Mouse (Mus musculus) cerebellum, adult 8-10 months (tissue): Measurements from ENCODE around the gene Etv6.

Experiments used
- DNase-seq: peaks from one replicate; pipeline ENCODE4 v3.0.0; 2022

Etv6 gene

GRCm38 (mm10) chr6:134115219-134115968 is 79.9 kb downstream of the Etv6 start:
- no peak for DNase-seq

- no peak for DNase-seq
Measured at GRCm38 (mm10) chr6:134117380-134117938, 82.0 kb downstream of the Etv6 start.

GRCm38 (mm10) chr6:134118506-134118905 is 83.0 kb downstream of the Etv6 start:
- no peak for DNase-seq

- no peak for DNase-seq
Measured at GRCm38 (mm10) chr6:134119136-134119535, 83.6 kb downstream of the Etv6 start.

- DNase-seq = no peak
Measured at GRCm38 (mm10) chr6:134120227-134120626, 84.7 kb downstream of the Etv6 start.

GRCm38 (mm10) chr6:134120712-134121111 is 85.2 kb downstream of the Etv6 start:
- DNase-seq = no peak

- DNase-seq = no peak
Measured at GRCm38 (mm10) chr6:134122945-134123344, 87.4 kb downstream of the Etv6 start.

GRCm38 (mm10) chr6:134123474-134123873 is 88.0 kb downstream of the Etv6 start:
- DNase-seq = no peak

GRCm38 (mm10) chr6:134124256-134124655 is 88.8 kb downstream of the Etv6 start:
- no peak for DNase-seq

GRCm38 (mm10) chr6:134127996-134128395 is 92.5 kb downstream of the Etv6 start:
- no peak for DNase-seq

GRCm38 (mm10) chr6:134128594-134128993 is 93.1 kb downstream of the Etv6 start:
- DNase-seq = no peak

GRCm38 (mm10) chr6:134129848-134130247 is 94.3 kb downstream of the Etv6 start:
- DNase-seq = no peak

GRCm38 (mm10) chr6:134130816-134131215 is 95.3 kb downstream of the Etv6 start:
- no peak for DNase-seq

GRCm38 (mm10) chr6:134131601-134132000 is 96.1 kb downstream of the Etv6 start:
- no peak for DNase-seq

GRCm38 (mm10) chr6:134133756-134134155 is 98.3 kb downstream of the Etv6 start:
- no peak for DNase-seq

GRCm38 (mm10) chr6:134134821-134135323 is 99.4 kb downstream of the Etv6 start:
- no peak for DNase-seq

GRCm38 (mm10) chr6:134136315-134136714 is 100.8 kb downstream of the Etv6 start:
- DNase-seq = no peak

GRCm38 (mm10) chr6:134139359-134139758 is 103.9 kb downstream of the Etv6 start:
- DNase-seq = no peak

GRCm38 (mm10) chr6:134140718-134141615 is 105.5 kb downstream of the Etv6 start:
- DNase-seq = no peak

GRCm38 (mm10) chr6:134141616-134142165 is 106.2 kb downstream of the Etv6 start:
- no peak for DNase-seq

- no peak for DNase-seq
Measured at GRCm38 (mm10) chr6:134142700-134143099, 107.2 kb downstream of the Etv6 start.

- DNase-seq = no peak
Measured at GRCm38 (mm10) chr6:134143649-134144097, 108.2 kb downstream of the Etv6 start.
